Mouse (Mus musculus): ENCODE results near the gene Riiad1.

The Riiad1 gene

GRCm38 (mm10) chr3:94473115-94473505, 7.0 kb downstream of the Riiad1 start:
- H3K4me1 ChIP-seq (replicated peaks; ENCODE audit: low read depth, low read length) = peaks cover 34% of the 10 kb centered on the region
- H3K27me3 ChIP-seq (ENCODE audit: insufficient read depth, low read length) = peaks cover 18% of the 10 kb centered on the region
- no peaks in the 10 kb centered on the region for H3K9me3 ChIP-seq (ENCODE audit: low read length)

GRCm38 (mm10) chr3:94472447-94473114, 7.6 kb downstream of the Riiad1 start:
- Histone ChIP-seq H3K4me1 (replicated peaks; ENCODE audit: low read depth, low read length) (peaks cover 33% of the 10 kb centered on the region), H3K4me3 (replicated peaks; ENCODE audit: low read length) (peak overlapping the region; percentile 59), H3K9me3 (ENCODE audit: low read length) (no peaks in the 10 kb centered on the region), H3K36me3 (ENCODE audit: insufficient read depth, low read length) (no peaks in the 10 kb centered on the region), H3K27me3 (ENCODE audit: insufficient read depth, low read length) (peaks cover 18% of the 10 kb centered on the region)
- TF ChIP-seq NANOG (IDR thresholded peaks at IDR 0.05; ENCODE audit: borderline replicate concordance, low read length) (no peak), POU5F1 (IDR thresholded peaks at IDR 0.05; ENCODE audit: borderline replicate concordance, low read length) (no peak), CTCF (conservative IDR thresholded peaks at IDR 0.05; ENCODE audit: low read length) (no peak)

More at GRCm38 (mm10) chr3:94473115-94473505, 7.0 kb downstream of the Riiad1 start:
- TF ChIP-seq NANOG (IDR thresholded peaks at IDR 0.05; ENCODE audit: borderline replicate concordance, low read length) (no peak), POU5F1 (IDR thresholded peaks at IDR 0.05; ENCODE audit: borderline replicate concordance, low read length) (no peak), CTCF (conservative IDR thresholded peaks at IDR 0.05; ENCODE audit: low read length) (no peak)
- Histone ChIP-seq H3K4me3 (replicated peaks; ENCODE audit: low read length) (no peak overlapping the region), H3K36me3 (ENCODE audit: insufficient read depth, low read length) (no peaks in the 10 kb centered on the region)

GRCm38 (mm10) chr3:94468931-94469330, 11.2 kb downstream of the Riiad1 start:
- Histone ChIP-seq H3K9me3 (ENCODE audit: low read length) (no peaks in the 10 kb centered on the region), H3K4me3 (replicated peaks; ENCODE audit: low read length) (no peak overlapping the region)

GRCm38 (mm10) chr3:94465632-94466430, 14.3 kb downstream of the Riiad1 start:
- H3K9me3 ChIP-seq (ENCODE audit: low read length) = no peaks in the 10 kb centered on the region
- TF ChIP-seq CTCF (conservative IDR thresholded peaks at IDR 0.05; ENCODE audit: low read length) = no peak
- no peak for TF ChIP-seq NANOG (IDR thresholded peaks at IDR 0.05; ENCODE audit: borderline replicate concordance, low read length)
- no peak for TF ChIP-seq POU5F1 (IDR thresholded peaks at IDR 0.05; ENCODE audit: borderline replicate concordance, low read length)

More at GRCm38 (mm10) chr3:94468931-94469330, 11.2 kb downstream of the Riiad1 start:
- peaks cover 53% of the 10 kb centered on the region for H3K4me1 ChIP-seq (replicated peaks; ENCODE audit: low read depth, low read length)
- no peaks in the 10 kb centered on the region for H3K36me3 ChIP-seq (ENCODE audit: insufficient read depth, low read length)
- no peak for TF ChIP-seq NANOG (IDR thresholded peaks at IDR 0.05; ENCODE audit: borderline replicate concordance, low read length)
- TF ChIP-seq POU5F1 (IDR thresholded peaks at IDR 0.05; ENCODE audit: borderline replicate concordance, low read length) = no peak
- no peak for TF ChIP-seq CTCF (conservative IDR thresholded peaks at IDR 0.05; ENCODE audit: low read length)
- H3K27me3 ChIP-seq (ENCODE audit: insufficient read depth, low read length) = peaks cover 7% of the 10 kb centered on the region

GRCm38 (mm10) chr3:94463926-94464578, 16.1 kb downstream of the Riiad1 start:
- H3K36me3 ChIP-seq (ENCODE audit: insufficient read depth, low read length) = no peaks in the 10 kb centered on the region
- TF ChIP-seq POU5F1 (IDR thresholded peaks at IDR 0.05; ENCODE audit: borderline replicate concordance, low read length) (no peak), CTCF (conservative IDR thresholded peaks at IDR 0.05; ENCODE audit: low read length) (no peak)
- 0 out of 2 replicates have a peak, but pooled peaks cover 5% of the 10 kb centered on the region for H3K27me3 ChIP-seq (ENCODE audit: insufficient read depth, low read length)
- peaks cover 2% of the 10 kb centered on the region; the same call in 1 of the 2 replicates for H3K9me3 ChIP-seq (ENCODE audit: low read length)
- peaks cover 38% of the 10 kb centered on the region for H3K4me1 ChIP-seq (replicated peaks; ENCODE audit: low read depth, low read length)
- H3K4me3 ChIP-seq (replicated peaks; ENCODE audit: low read length) = peak overlapping the region; percentile 32; the same call in 1 of the 2 replicates

More at GRCm38 (mm10) chr3:94465632-94466430, 14.3 kb downstream of the Riiad1 start:
- Histone ChIP-seq H3K4me3 (replicated peaks; ENCODE audit: low read length) (0 out of 2 replicates have a peak overlapping the region, but pooled peaks have one; percentile 7), H3K4me1 (replicated peaks; ENCODE audit: low read depth, low read length) (peaks cover 45% of the 10 kb centered on the region), H3K36me3 (ENCODE audit: insufficient read depth, low read length) (no peaks in the 10 kb centered on the region), H3K27me3 (ENCODE audit: insufficient read depth, low read length) (no peaks in the 10 kb centered on the region)

- no peak overlapping the region for H3K4me3 ChIP-seq (replicated peaks; ENCODE audit: low read length)
- no peak for TF ChIP-seq POU5F1 (IDR thresholded peaks at IDR 0.05; ENCODE audit: borderline replicate concordance, low read length)
- TF ChIP-seq CTCF (conservative IDR thresholded peaks at IDR 0.05; ENCODE audit: low read length) = no peak
- TF ChIP-seq NANOG (IDR thresholded peaks at IDR 0.05; ENCODE audit: borderline replicate concordance, low read length) = no peak
- H3K9me3 ChIP-seq (ENCODE audit: low read length) = peaks cover 8% of the 10 kb centered on the region; the same call in 1 of the 2 replicates
- peaks cover 19% of the 10 kb centered on the region for H3K27me3 ChIP-seq (ENCODE audit: insufficient read depth, low read length)
- no peaks in the 10 kb centered on the region for H3K36me3 ChIP-seq (ENCODE audit: insufficient read depth, low read length)
- peaks cover 15% of the 10 kb centered on the region for H3K4me1 ChIP-seq (replicated peaks; ENCODE audit: low read depth, low read length)
Observed at GRCm38 (mm10) chr3:94459834-94460233, 20.3 kb downstream of the Riiad1 start.

GRCm38 (mm10) chr3:94457055-94457454, 23.1 kb downstream of the Riiad1 start:
- Histone ChIP-seq H3K9me3 (ENCODE audit: low read length) (peaks cover 11% of the 10 kb centered on the region; the same call in 1 of the 2 replicates), H3K4me3 (replicated peaks; ENCODE audit: low read length) (no peak overlapping the region)

GRCm38 (mm10) chr3:94456529-94457000, 23.6 kb downstream of the Riiad1 start:
- TF ChIP-seq NANOG (IDR thresholded peaks at IDR 0.05; ENCODE audit: borderline replicate concordance, low read length) (no peak), CTCF (conservative IDR thresholded peaks at IDR 0.05; ENCODE audit: low read length) (peak; percentile 59)
- peaks cover 3% of the 10 kb centered on the region for H3K36me3 ChIP-seq (ENCODE audit: insufficient read depth, low read length)
- peaks cover 27% of the 10 kb centered on the region for H3K27me3 ChIP-seq (ENCODE audit: insufficient read depth, low read length)
- peaks cover 11% of the 10 kb centered on the region; the same call in 1 of the 2 replicates for H3K9me3 ChIP-seq (ENCODE audit: low read length)
- 0 out of 2 replicates have a peak, but pooled peaks cover 4% of the 10 kb centered on the region for H3K4me1 ChIP-seq (replicated peaks; ENCODE audit: low read depth, low read length)
- 0 out of 2 replicates have a peak overlapping the region, but pooled peaks have one; percentile 20 for H3K4me3 ChIP-seq (replicated peaks; ENCODE audit: low read length)

More at GRCm38 (mm10) chr3:94457055-94457454, 23.1 kb downstream of the Riiad1 start:
- no peak for TF ChIP-seq POU5F1 (IDR thresholded peaks at IDR 0.05; ENCODE audit: borderline replicate concordance, low read length)
- Histone ChIP-seq H3K36me3 (ENCODE audit: insufficient read depth, low read length) (peaks cover 3% of the 10 kb centered on the region), H3K27me3 (ENCODE audit: insufficient read depth, low read length) (peaks cover 27% of the 10 kb centered on the region), H3K4me1 (replicated peaks; ENCODE audit: low read depth, low read length) (0 out of 2 replicates have a peak, but pooled peaks cover 4% of the 10 kb centered on the region)

Measured in E14TG2a.4 (cell line).